Mouse (Mus musculus) embryonic facial prominence, embryonic 13.5 days (tissue): ENCODE data around the gene Ltk. TPM values are rescaled to one million over a fixed set of nuclear protein-coding genes. Genes with fewer than 3 reads are reported as not detected.

Experiments
- ATAC-seq: fragments of 200-750 bp; cut with Nextera tagmentation; 2 replicates; pipeline ENCODE4 v1.8.0; 2017; ENCODE audit warnings: low read depth; ENCODE audit not compliant: insufficient number of reproducible peaks, insufficient read depth, low FRiP score, low TSS enrichment
- H3K27ac ChIP-seq: fragments of 300-500 bp; sonication (generic); 2 replicates; pipeline ENCODE4 v1.5.1; 2015; ENCODE audit warnings: moderate library complexity, mild to moderate bottlenecking, inconsistent platforms
- H3K27me3 ChIP-seq: fragments of 300-500 bp; sonication (generic); 2 replicates; pipeline ENCODE4 v1.6.1; 2015; ENCODE audit warnings: mild to moderate bottlenecking, inconsistent platforms
- H3K36me3 ChIP-seq: fragments of 300-500 bp; sonication (generic); 2 replicates; pipeline ENCODE4 v1.6.1; 2015; ENCODE audit warnings: mild to moderate bottlenecking, inconsistent platforms
- H3K4me1 ChIP-seq: fragments of 300-500 bp; sonication (generic); 2 replicates; pipeline ENCODE4 v1.6.1; 2015; ENCODE audit warnings: inconsistent platforms
- H3K4me2 ChIP-seq: fragments of 300-500 bp; sonication (generic); 2 replicates; pipeline ENCODE4 v1.6.1; 2015; ENCODE audit warnings: moderate library complexity, mild to moderate bottlenecking, inconsistent platforms
- H3K4me3 ChIP-seq: fragments of 300-500 bp; sonication (generic); 2 replicates; pipeline ENCODE4 v1.5.1; 2015; ENCODE audit warnings: mild to moderate bottlenecking, inconsistent platforms
- H3K9ac ChIP-seq: fragments of 300-500 bp; sonication (generic); 2 replicates; pipeline ENCODE4 v1.6.1; 2015; ENCODE audit warnings: mild to moderate bottlenecking, inconsistent platforms
- H3K9me3 ChIP-seq: fragments of 300-500 bp; sonication (generic); 2 replicates; pipeline ENCODE4 v1.6.1; 2016; ENCODE audit warnings: inconsistent platforms
- WGBS: fragments of 180-500 bp; shearing (Covaris S2); methylation state at CpG from one replicate; pipeline ENCODE4 v1.1.7; 2015; ENCODE audit warnings: mixed read lengths; 5-methylcytosine and 5-hydroxymethylcytosine counted together
- polyA plus RNA-seq: library from polyadenylated mRNA; unstranded; fragments of >200 nt; fragmentation: Nextera tagmentation; extraction: Ambion mirVana; gene quantifications from 2 replicates; pipeline ENCODE4 v1.2.1, GENCODE M21; 2015

Gene Ltk
- polyA plus RNA-seq, 1 experiment from 2014 or later, result 0.18 TPM

GRCm38 (mm10) chr2:119757601-119758100, 2.6 kb downstream of the Ltk start:
- ATAC-seq, result no peak
- peaks cover 15% of the 10 kb centered on the region for H3K4me1 ChIP-seq
- peak overlapping the region; percentile 63 for H3K4me3 ChIP-seq
- H3K9ac ChIP-seq, result peak overlapping the region; percentile 69
- H3K27ac ChIP-seq, result no peak overlapping the region
- peaks cover 93% of the 10 kb centered on the region for H3K27me3 ChIP-seq
- no peaks in the 10 kb centered on the region for H3K9me3 ChIP-seq
- peak overlapping the region; percentile 100 for H3K4me2 ChIP-seq
- H3K36me3 ChIP-seq, result no peaks in the 10 kb centered on the region
- WGBS, result 2% methylated on average over 31 of the region's 31 CpGs

DNA sequence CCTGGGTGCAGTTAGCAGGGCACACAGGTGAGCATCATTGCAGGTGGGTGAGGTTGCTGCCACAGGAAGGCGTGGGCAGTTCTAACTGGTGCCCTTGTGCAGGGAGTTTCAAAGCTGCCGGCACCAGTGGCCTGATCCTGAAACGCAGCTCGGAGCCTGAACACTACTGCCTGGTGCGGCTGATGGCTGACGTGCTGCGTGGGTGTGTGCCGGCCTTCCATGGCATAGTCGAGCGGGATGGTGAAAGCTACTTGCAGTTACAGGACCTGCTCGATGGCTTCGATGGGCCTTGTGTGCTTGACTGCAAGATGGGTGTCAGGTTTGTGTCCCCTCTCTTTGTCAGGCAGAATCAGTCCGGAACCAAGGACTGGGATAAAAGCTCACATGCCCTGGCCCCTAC, 11.0 kb downstream of the Ltk start:
- Histone ChIP-seq H3K9me3 (no peaks in the 10 kb centered on the region), H3K4me2 (no peak overlapping the region), H3K9ac (no peak overlapping the region), H3K27me3 (peaks cover 96% of the 10 kb centered on the region), H3K27ac (no peak overlapping the region), H3K4me1 (peaks cover 8% of the 10 kb centered on the region), H3K36me3 (no peaks in the 10 kb centered on the region), H3K4me3 (no peak overlapping the region)
- 83% methylated on average over 13 of the region's 13 CpGs for WGBS
- no peak for ATAC-seq

- no peaks in the 10 kb centered on the region for H3K36me3 ChIP-seq
- no peak for ATAC-seq
- no peak overlapping the region for H3K4me2 ChIP-seq
Observed at GRCm38 (mm10) chr2:119747554-119747953, 12.7 kb downstream of the Ltk start.

DNA sequence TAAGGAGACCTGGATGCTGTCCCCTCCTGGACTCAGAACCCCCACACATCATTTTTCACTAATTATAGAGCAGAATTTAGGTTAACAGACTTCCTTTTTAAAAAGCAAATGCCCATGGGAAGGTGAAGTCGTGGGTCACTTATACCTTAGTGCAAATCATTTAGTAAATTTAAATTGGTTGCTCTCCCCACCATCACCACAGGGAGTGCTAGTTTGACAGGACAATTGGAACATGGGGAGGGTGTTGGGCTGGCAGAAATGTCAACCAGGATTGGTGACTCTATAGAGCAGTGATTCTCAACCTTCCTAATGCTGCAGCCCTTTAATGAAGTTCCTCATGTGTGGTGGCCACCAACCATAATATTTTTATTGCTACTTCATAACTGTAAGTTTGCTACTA, 14.9 kb downstream of the Ltk start:
- ATAC-seq, result no peak
- peaks cover 84% of the 10 kb centered on the region for H3K27me3 ChIP-seq
- no peak overlapping the region for H3K27ac ChIP-seq
- H3K4me1 ChIP-seq, result peaks cover 37% of the 10 kb centered on the region
- H3K9ac ChIP-seq, result no peak overlapping the region
- H3K4me3 ChIP-seq, result no peak overlapping the region
- WGBS, result 10% methylated on average over 1 of the region's 1 CpGs
- no peaks in the 10 kb centered on the region for H3K9me3 ChIP-seq
- no peaks in the 10 kb centered on the region for H3K36me3 ChIP-seq
- H3K4me2 ChIP-seq, result no peak overlapping the region

More at GRCm38 (mm10) chr2:119747554-119747953, 12.7 kb downstream of the Ltk start:
- Histone ChIP-seq H3K9ac (no peak overlapping the region), H3K27me3 (peaks cover 96% of the 10 kb centered on the region), H3K27ac (no peak overlapping the region), H3K9me3 (no peaks in the 10 kb centered on the region), H3K4me1 (peaks cover 25% of the 10 kb centered on the region), H3K4me3 (no peak overlapping the region)
- WGBS, result 79% methylated on average over 7 of the region's 7 CpGs

DNA sequence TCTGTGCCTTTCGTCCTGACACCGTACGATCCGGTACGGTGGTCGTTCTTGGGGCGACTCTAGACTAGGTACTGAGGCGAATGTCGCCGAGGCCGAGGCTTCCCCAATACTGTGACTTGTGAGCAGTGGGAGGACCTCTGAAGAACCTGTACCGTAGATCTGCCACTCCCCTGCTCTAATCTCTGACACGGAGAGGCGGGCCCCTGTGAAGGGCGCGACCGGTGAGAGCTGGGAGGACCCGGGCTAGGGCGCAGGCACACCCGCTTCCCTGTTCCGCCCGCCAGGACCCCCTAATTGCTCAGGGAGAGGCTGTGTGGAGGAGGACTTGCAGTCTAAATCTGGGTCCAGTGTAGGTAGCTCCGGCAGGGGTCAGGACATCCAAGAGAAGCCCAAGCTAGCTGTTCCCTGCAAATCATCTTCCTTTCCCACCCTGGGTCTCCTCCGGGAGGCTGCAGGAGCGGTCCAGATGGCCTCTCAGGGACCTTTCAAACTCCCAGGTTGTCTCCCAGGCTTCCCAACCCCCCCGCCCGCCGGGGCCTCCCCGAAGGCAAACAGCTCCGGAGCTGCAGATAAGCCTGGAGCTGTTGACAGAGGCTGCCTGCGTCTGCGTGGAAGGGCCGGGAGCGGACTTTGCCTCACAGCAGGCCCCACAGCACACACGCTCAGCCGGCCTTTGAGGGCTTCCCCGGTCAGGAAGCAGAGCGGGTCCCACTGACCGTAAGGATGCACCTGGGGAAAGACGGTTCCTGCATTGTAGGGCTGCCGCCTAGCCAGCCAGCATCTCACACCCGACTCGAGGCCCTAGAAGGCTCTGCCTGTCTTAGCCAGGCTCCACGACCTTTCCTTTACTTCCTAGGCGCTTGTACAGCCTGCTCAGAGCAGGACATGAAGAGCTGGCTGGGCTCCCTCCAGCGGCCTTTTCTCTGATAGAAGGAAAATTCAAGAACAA, 15.8 kb downstream of the Ltk start:
- Histone ChIP-seq H3K9me3 (no peaks in the 10 kb centered on the region), H3K4me2 (peak overlapping the region; percentile 48), H3K9ac (no peak overlapping the region), H3K4me1 (peaks cover 37% of the 10 kb centered on the region), H3K27me3 (peaks cover 79% of the 10 kb centered on the region), H3K36me3 (no peaks in the 10 kb centered on the region), H3K27ac (no peak overlapping the region), H3K4me3 (peak overlapping the region; percentile 68)
- no peak for ATAC-seq
- WGBS, result 5% methylated on average over 46 of the region's 46 CpGs

DNA sequence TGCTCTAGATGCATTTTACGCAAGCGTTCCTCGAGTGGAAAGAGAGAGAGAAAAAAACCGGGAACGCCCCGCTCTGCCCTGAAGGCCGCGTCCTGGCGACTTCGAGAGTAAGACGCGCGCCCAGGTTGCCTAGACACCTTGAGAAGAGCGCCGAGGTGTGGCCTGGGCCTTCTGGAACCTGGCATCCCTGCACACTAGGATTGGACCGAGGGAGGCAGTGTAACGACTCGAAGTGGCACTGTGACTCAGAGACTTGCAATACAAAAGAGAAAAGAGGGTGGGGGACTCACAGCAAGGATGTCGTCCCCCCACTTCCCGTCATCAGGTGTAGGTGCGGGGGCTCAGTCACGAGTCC, 16.4 kb downstream of the Ltk start:
- Histone ChIP-seq H3K9me3 (no peaks in the 10 kb centered on the region), H3K9ac (no peak overlapping the region), H3K4me2 (peak overlapping the region; percentile 48), H3K4me3 (peak overlapping the region; percentile 68), H3K27ac (no peak overlapping the region), H3K27me3 (peaks cover 72% of the 10 kb centered on the region), H3K36me3 (no peaks in the 10 kb centered on the region), H3K4me1 (peaks cover 37% of the 10 kb centered on the region)
- 4% methylated on average over 22 of the region's 22 CpGs for WGBS
- ATAC-seq, result no peak

DNA sequence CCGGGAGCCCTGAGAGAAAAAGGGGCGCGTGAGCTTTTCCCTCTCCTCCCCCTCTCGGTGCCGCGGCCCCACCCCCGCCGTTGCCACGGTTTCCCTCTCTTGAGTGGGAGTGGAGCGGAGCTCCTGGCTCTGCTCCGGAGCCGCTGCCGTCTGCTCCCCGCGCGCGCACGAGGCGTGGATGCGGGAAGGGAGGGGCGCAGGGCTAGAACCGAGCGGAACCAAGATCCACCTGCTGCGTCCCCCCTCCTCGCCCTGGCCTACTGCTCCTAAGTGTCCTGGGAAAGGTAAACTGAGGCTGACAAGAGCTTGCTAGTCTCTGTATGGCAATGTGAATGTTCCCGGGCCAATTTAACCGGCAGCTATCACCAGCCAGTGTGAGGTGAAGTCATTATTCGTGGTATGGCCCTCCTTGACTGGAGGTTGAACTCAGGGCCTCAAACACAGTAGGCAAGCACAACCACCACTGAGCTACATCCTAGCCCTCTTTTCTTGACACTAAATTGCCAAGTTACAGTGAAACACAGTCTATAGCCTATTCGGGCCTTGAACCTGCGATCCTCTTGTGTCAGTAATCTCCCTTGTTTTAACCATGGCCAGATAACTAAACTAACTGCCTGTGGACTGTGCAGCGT, 16.9 kb downstream of the Ltk start:
- no peak for ATAC-seq
- peak overlapping the region; percentile 69; the same call in 1 of the 2 replicates for H3K9ac ChIP-seq
- peak overlapping the region; percentile 68 for H3K4me3 ChIP-seq
- 7% methylated on average over 29 of the region's 31 CpGs for WGBS
- H3K9me3 ChIP-seq, result no peaks in the 10 kb centered on the region
- no peak overlapping the region for H3K27ac ChIP-seq
- H3K27me3 ChIP-seq, result peaks cover 70% of the 10 kb centered on the region
- H3K36me3 ChIP-seq, result no peaks in the 10 kb centered on the region
- peak overlapping the region; percentile 100 for H3K4me2 ChIP-seq
- peaks cover 37% of the 10 kb centered on the region for H3K4me1 ChIP-seq

- Histone ChIP-seq H3K36me3 (no peaks in the 10 kb centered on the region), H3K4me3 (peak overlapping the region; percentile 68), H3K4me2 (peak overlapping the region; percentile 100), H3K27ac (no peak overlapping the region), H3K9me3 (no peaks in the 10 kb centered on the region), H3K27me3 (peaks cover 70% of the 10 kb centered on the region), H3K4me1 (peaks cover 37% of the 10 kb centered on the region), H3K9ac (peak overlapping the region; percentile 69)
- WGBS, result under 1% methylated on average over 63 of the region's 70 CpGs
- ATAC-seq, result no peak
Observed at GRCm38 (mm10) chr2:119742461-119743175, 17.6 kb downstream of the Ltk start.

DNA sequence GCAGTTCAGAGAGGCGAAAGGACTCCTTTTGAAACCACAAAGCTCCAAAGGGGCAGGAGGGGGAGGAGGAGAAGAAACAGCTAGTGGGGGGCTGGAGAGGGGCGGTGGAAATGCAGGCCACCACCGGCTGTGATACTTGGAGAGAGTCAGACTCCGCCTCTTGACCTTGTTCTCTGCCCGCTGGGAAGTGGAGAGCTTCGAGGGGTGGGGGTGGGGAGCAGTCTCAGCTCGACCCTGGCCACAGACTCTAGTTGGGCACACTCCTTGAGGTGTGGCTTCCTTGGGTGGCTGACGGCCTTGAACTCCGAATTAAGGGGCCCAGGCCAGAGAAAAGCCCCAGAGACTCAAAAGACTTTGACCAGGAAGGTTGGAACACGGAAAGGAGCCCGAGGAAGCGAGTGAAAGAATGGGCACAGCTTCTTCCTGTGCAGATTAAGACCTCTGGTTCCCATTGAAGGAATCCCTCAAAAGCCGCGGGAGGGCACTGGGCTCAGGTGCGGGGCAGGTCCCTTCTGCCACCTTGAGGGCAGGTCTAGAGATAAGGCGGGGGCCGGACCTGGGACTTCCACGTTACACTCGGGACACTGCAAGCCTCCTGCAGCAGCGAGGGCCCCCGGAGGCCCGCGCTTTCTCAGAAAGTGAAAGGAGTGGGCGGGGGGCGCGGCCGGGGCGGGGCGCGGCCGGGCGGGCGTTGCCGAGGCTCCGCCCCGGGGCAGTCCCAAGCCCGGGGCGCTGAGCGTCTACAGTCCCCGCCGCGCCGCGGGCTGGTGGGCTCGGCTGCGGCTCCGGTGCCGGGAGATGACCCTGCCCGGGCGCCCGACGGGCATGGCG, 18.4 kb downstream of the Ltk start, which contains the start of gene Itpka:
TSS of gene Itpka (plus strand) at position 757 of the 831 bp plus-strand sequence.
- Histone ChIP-seq H3K9ac (peak within 1 kb of the TSS; percentile 69), H3K36me3 (no peaks in the 10 kb centered on the region), H3K4me2 (peak within 1 kb of the TSS; percentile 100), H3K4me3 (peak within 1 kb of the TSS; percentile 68), H3K4me1 (peaks cover 41% of the 10 kb centered on the region), H3K27ac (peak within 1 kb of the TSS; percentile 19; the same call in 1 of the 2 replicates), H3K9me3 (no peaks in the 10 kb centered on the region), H3K27me3 (peaks cover 70% of the 10 kb centered on the region)
- ATAC-seq, result peak; percentile 70
- under 1% methylated on average over 39 of the region's 53 CpGs for WGBS

DNA sequence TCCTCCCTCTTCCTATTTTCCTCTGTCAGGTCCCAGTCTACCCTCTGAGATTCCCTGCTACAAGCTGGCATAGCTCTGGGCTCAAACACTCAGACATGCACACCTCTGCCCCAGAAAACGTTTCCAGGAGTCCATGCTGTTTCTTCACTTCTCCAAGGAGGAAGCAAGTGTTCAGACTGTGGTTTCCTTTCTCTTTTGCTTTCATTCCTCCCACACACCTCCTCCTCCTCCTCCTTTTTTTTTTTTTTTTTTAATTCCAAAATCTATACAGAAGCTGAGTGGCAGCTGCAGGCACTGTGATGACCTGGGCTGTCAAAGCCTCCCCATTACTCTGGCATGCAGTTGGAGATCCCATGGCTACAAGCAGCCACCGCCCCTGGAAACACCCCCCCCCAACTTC, 19.7 kb downstream of the Ltk start:
- Histone ChIP-seq H3K9ac (no peak overlapping the region), H3K4me2 (no peak overlapping the region), H3K27me3 (peaks cover 64% of the 10 kb centered on the region), H3K9me3 (no peaks in the 10 kb centered on the region), H3K36me3 (peaks cover 6% of the 10 kb centered on the region), H3K4me3 (no peak overlapping the region), H3K4me1 (peaks cover 41% of the 10 kb centered on the region), H3K27ac (no peak overlapping the region)
- 7% methylated on average over 2 of the region's 2 CpGs for WGBS
- no peak for ATAC-seq
